ENCODE assay signal across 8 mouse cellular contexts in the genomic region with DNA sequence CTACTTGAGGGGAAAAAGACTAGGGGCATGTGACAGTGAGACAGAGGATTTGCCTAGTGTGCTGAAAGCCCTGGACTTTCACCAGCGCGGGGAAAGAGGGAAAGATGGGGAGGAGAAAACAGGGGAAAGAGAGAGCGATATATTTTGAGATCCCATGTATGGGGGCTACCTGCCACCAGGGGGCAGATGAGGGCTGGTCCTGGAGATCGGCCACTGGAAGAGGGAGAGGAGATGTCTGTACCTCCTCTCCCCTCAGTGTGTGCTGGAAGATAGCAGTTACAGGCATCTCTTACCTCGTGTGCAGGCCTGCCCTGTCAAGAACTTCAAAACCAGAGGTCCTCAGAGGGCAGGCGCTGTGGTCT.
DNase-seq lines count a peak whose midpoint lies in the region; ATAC-seq and TF ChIP-seq lines count a peak whose summit lies in the region.

No protein-coding gene starts in this region.

- H3K4me2 ChIP-seq in embryonic facial prominence, embryonic 15.5 days (replicated peaks): peak overlapping the region; percentile 65
- H3K4me2 ChIP-seq in heart, embryonic 14.5 days (ENCODE audit: low read length): peak overlapping the region; percentile 84
- H3K4me2 ChIP-seq in neural tube, embryonic 15.5 days: peak overlapping the region; percentile 54

- no peaks in the 10 kb centered on the region for H3K36me3 ChIP-seq in embryonic facial prominence, embryonic 15.5 days
- no peaks in the 10 kb centered on the region for H3K36me3 ChIP-seq in heart, embryonic 14.5 days (ENCODE audit: control insufficient read depth, insufficient read depth, low read length)
- no peaks in the 10 kb centered on the region for H3K36me3 ChIP-seq in neural tube, embryonic 15.5 days

- H3K4me3 ChIP-seq in bone marrow macrophage, adult 2 months (ENCODE audit: insufficient read depth, low read length): peak overlapping the region; percentile 38
- peak overlapping the region; percentile 38 for H3K4me3 ChIP-seq in embryonic facial prominence, embryonic 15.5 days (replicated peaks)
- H3K4me3 ChIP-seq in heart, embryonic 14.5 days (ENCODE audit: control insufficient read depth in 1 of 2, insufficient read depth in 1 of 2, low read depth in 1 of 2, low read length in 2 of 2): peak overlapping the region; percentile 30 to 40
- H3K4me3 ChIP-seq in lung, adult 2 months (replicated peaks; ENCODE audit: extremely low read depth, low read depth, low read length): peak overlapping the region; percentile 46
- H3K4me3 ChIP-seq in neural tube, embryonic 15.5 days (replicated peaks): peak overlapping the region; percentile 25

- no peak overlapping the region for H3K9ac ChIP-seq in embryonic facial prominence, embryonic 15.5 days
- peak overlapping the region; percentile 61 for H3K9ac ChIP-seq in heart, embryonic 14.5 days (ENCODE audit: low read length)
- peak overlapping the region; percentile 15; the same call in 1 of the 2 replicates for H3K9ac ChIP-seq in neural tube, embryonic 15.5 days (replicated peaks)

- no peaks in the 10 kb centered on the region for H3K9me3 ChIP-seq in embryonic facial prominence, embryonic 15.5 days (replicated peaks)
- no peaks in the 10 kb centered on the region for H3K9me3 ChIP-seq in heart, embryonic 14.5 days (ENCODE audit: control insufficient read depth, low read length)
- H3K9me3 ChIP-seq in neural tube, embryonic 15.5 days (replicated peaks): 0 out of 2 replicates have a peak, but pooled peaks cover 3% of the 10 kb centered on the region

- no peaks in the 10 kb centered on the region for H3K27me3 ChIP-seq in embryonic facial prominence, embryonic 15.5 days
- no peaks in the 10 kb centered on the region for H3K27me3 ChIP-seq in heart, embryonic 14.5 days (ENCODE audit: control insufficient read depth, insufficient read depth, low read length)
- no peaks in the 10 kb centered on the region for H3K27me3 ChIP-seq in neural tube, embryonic 15.5 days (replicated peaks)

- peak; percentile 94 for ATAC-seq in CD4-positive, CD25-positive, alpha-beta regulatory T cell, adult 4 months
- ATAC-seq in embryonic facial prominence, embryonic 15.5 days (ENCODE audit: insufficient number of reproducible peaks, low FRiP score, low TSS enrichment, low read depth): no peak
- peak; percentile 65; the same call in 1 of the 2 replicates for ATAC-seq in heart, embryonic 14.5 days (ENCODE audit: insufficient number of reproducible peaks, insufficient read depth, low FRiP score, low read depth)
- ATAC-seq in neural tube, embryonic 15.5 days (ENCODE audit: low FRiP score): peak; percentile 90

- 3% methylated on average over 6 of the region's 6 CpGs for WGBS in embryonic facial prominence, embryonic 15.5 days
- WGBS in heart, embryonic 14.5 days: 0% methylated on average over 6 of the region's 6 CpGs
- 6% methylated on average over 6 of the region's 6 CpGs for WGBS in lung, adult 2 months
- 2% methylated on average over 6 of the region's 6 CpGs for WGBS in neural tube, embryonic 15.5 days

- TF ChIP-seq POLR2A in bone marrow macrophage, adult 2 months (IDR thresholded peaks at IDR 0.05; ENCODE audit: borderline replicate concordance, low read depth, low read length): no peak
- no peak for TF ChIP-seq POLR2A in lung, adult 2 months (IDR thresholded peaks at IDR 0.05; ENCODE audit: borderline replicate concordance, extremely low read depth, low read depth, low read length)

- peak; percentile 71 for DNase-seq in kidney, postnatal 14 days
- peak; percentile 61 for DNase-seq in lung, adult 2 months
- peak; percentile 89 for DNase-seq in testis, postnatal 10 days (ENCODE audit: low spot score)

- TF ChIP-seq CTCF in bone marrow macrophage, adult 2 months (IDR thresholded peaks at IDR 0.05; ENCODE audit: low read depth, low read length): peak; percentile 43
- peak; percentile 93 for TF ChIP-seq CTCF in lung, adult 2 months (IDR thresholded peaks at IDR 0.05; ENCODE audit: insufficient read depth, low read length)

- H3K4me1 ChIP-seq in bone marrow macrophage, adult 2 months (ENCODE audit: control insufficient read depth, insufficient read depth, low read length): 0 out of 2 replicates have a peak, but pooled peaks cover 5% of the 10 kb centered on the region
- peaks cover 13% of the 10 kb centered on the region; the same call in 1 of the 2 replicates for H3K4me1 ChIP-seq in embryonic facial prominence, embryonic 15.5 days
- H3K4me1 ChIP-seq in heart, embryonic 14.5 days (ENCODE audit: control insufficient read depth in 2 of 2, insufficient read depth in 2 of 2, low read length in 2 of 2): peaks cover 0 to 10% of the 10 kb centered on the region in 2 experiments; a peak in 2 of 4 replicates
- H3K4me1 ChIP-seq in lung, adult 2 months (ENCODE audit: control insufficient read depth, insufficient read depth, low read length): peaks cover 3% of the 10 kb centered on the region
- peaks cover 16% of the 10 kb centered on the region for H3K4me1 ChIP-seq in neural tube, embryonic 15.5 days

- no peak overlapping the region for H3K27ac ChIP-seq in bone marrow macrophage, adult 2 months (ENCODE audit: insufficient read depth, low read depth, low read length)
- H3K27ac ChIP-seq in embryonic facial prominence, embryonic 15.5 days (replicated peaks): no peak overlapping the region
- no peak overlapping the region for H3K27ac ChIP-seq in heart, embryonic 14.5 days (replicated peaks in 1 of 2; ENCODE audit: control insufficient read depth in 1 of 2, insufficient read depth in 1 of 2, low read depth in 2 of 2, low read length in 2 of 2)
- H3K27ac ChIP-seq in neural tube, embryonic 15.5 days (replicated peaks): no peak overlapping the region
